Mouse (Mus musculus): ENCODE data around the gene Esm1. TPM values are rescaled to one million over a fixed set of nuclear protein-coding genes. Genes with fewer than 3 reads are reported as not detected.

Gene Esm1
- polyA plus RNA-seq, 1 experiment: 0.02 TPM

GRCm38 (mm10) chr13:113199331-113199730, 10.1 kb upstream of the Esm1 start:
- no peaks in the 10 kb centered on the region for H3K27me3 ChIP-seq (ENCODE audit: control insufficient read depth)
- H3K9me3 ChIP-seq (ENCODE audit: control insufficient read depth, low read length): no peaks in the 10 kb centered on the region
- no peak overlapping the region for H3K4me3 ChIP-seq (replicated peaks)
- TF ChIP-seq TAL1 (IDR thresholded peaks at IDR 0.05; ENCODE audit: low read length) (no peak), GATA1 (IDR thresholded peaks at IDR 0.05; ENCODE audit: low read length) (no peak)
- no peaks in the 10 kb centered on the region for H3K4me1 ChIP-seq (ENCODE audit: control insufficient read depth)
- no peaks in the 10 kb centered on the region for H3K36me3 ChIP-seq (ENCODE audit: control insufficient read depth)

DNA sequence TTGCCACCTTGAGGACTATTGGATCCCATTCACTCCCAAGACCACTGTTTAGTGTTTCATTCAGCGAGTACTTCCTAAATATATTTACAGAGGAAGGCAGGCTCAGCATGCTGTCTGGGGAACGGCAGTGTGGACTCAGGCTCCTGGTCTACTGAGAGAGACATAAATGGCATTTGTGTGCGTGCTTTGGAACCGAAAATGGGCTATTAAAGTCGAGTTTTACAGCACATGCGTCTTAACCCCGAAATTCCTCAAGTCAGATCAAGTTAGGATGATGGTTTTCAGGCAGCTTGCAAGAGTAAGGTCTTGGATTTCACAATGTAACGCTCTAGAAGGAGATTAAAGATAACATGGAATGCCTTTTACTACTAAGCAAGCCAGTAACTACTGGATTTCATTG, 8.7 kb upstream of the Esm1 start:
- no peaks in the 10 kb centered on the region for H3K9me3 ChIP-seq (ENCODE audit: control insufficient read depth, low read length)
- no peaks in the 10 kb centered on the region for H3K27me3 ChIP-seq (ENCODE audit: control insufficient read depth)

GRCm38 (mm10) chr13:113201631-113202030, 7.8 kb upstream of the Esm1 start:
- no peaks in the 10 kb centered on the region for H3K27me3 ChIP-seq (ENCODE audit: control insufficient read depth)
- H3K4me1 ChIP-seq (ENCODE audit: control insufficient read depth): no peaks in the 10 kb centered on the region
- H3K36me3 ChIP-seq (ENCODE audit: control insufficient read depth): no peaks in the 10 kb centered on the region
- TF ChIP-seq TAL1 (IDR thresholded peaks at IDR 0.05; ENCODE audit: low read length): no peak
- no peak for TF ChIP-seq GATA1 (IDR thresholded peaks at IDR 0.05; ENCODE audit: low read length)
- no peak overlapping the region for H3K4me3 ChIP-seq (replicated peaks)
- H3K9me3 ChIP-seq (ENCODE audit: control insufficient read depth, low read length): no peaks in the 10 kb centered on the region

More for the DNA sequence above, 8.7 kb upstream of the Esm1 start:
- TF ChIP-seq TAL1 (IDR thresholded peaks at IDR 0.05; ENCODE audit: low read length) (no peak), GATA1 (IDR thresholded peaks at IDR 0.05; ENCODE audit: low read length) (no peak)
- Histone ChIP-seq H3K4me1 (ENCODE audit: control insufficient read depth) (no peaks in the 10 kb centered on the region), H3K36me3 (ENCODE audit: control insufficient read depth) (no peaks in the 10 kb centered on the region), H3K4me3 (replicated peaks) (no peak overlapping the region)

DNA sequence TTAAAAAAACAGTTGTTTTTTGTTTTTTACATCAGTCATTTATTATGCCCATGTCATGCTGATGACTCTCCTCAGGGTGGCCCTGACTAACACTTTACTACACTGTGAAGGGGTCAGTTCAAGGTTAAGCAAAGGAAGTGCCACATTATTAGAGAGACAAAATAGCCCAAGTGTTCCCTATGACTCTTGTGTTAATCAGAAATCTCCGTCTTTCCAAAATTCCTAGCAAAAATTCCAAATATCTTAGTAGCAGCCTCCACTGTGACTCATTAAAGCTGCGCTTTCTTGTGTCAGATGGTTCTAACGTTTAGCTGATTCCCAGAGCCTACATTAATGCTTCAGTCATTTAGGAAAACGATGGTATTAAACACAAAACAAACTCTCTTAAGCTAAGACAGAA, 7.3 kb upstream of the Esm1 start:
- TF ChIP-seq TAL1 (IDR thresholded peaks at IDR 0.05; ENCODE audit: low read length) (no peak), GATA1 (IDR thresholded peaks at IDR 0.05; ENCODE audit: low read length) (no peak)

GRCm38 (mm10) chr13:113203146-113203545, 6.3 kb upstream of the Esm1 start:
- Histone ChIP-seq H3K36me3 (ENCODE audit: control insufficient read depth) (no peaks in the 10 kb centered on the region), H3K4me1 (ENCODE audit: control insufficient read depth) (no peaks in the 10 kb centered on the region), H3K9me3 (ENCODE audit: control insufficient read depth, low read length) (no peaks in the 10 kb centered on the region), H3K27me3 (ENCODE audit: control insufficient read depth) (no peaks in the 10 kb centered on the region), H3K4me3 (replicated peaks) (no peak overlapping the region)
- TF ChIP-seq TAL1 (IDR thresholded peaks at IDR 0.05; ENCODE audit: low read length): no peak
- no peak for TF ChIP-seq GATA1 (IDR thresholded peaks at IDR 0.05; ENCODE audit: low read length)

More for the DNA sequence above, 7.3 kb upstream of the Esm1 start:
- H3K27me3 ChIP-seq (ENCODE audit: control insufficient read depth): no peaks in the 10 kb centered on the region
- H3K36me3 ChIP-seq (ENCODE audit: control insufficient read depth): no peaks in the 10 kb centered on the region
- no peaks in the 10 kb centered on the region for H3K9me3 ChIP-seq (ENCODE audit: control insufficient read depth, low read length)
- no peak overlapping the region for H3K4me3 ChIP-seq (replicated peaks)
- H3K4me1 ChIP-seq (ENCODE audit: control insufficient read depth): no peaks in the 10 kb centered on the region

GRCm38 (mm10) chr13:113205346-113205745, 4.1 kb upstream of the Esm1 start:
- TF ChIP-seq TAL1 (IDR thresholded peaks at IDR 0.05; ENCODE audit: low read length) (no peak), GATA1 (IDR thresholded peaks at IDR 0.05; ENCODE audit: low read length) (no peak)
- Histone ChIP-seq H3K36me3 (ENCODE audit: control insufficient read depth) (no peaks in the 10 kb centered on the region), H3K9me3 (ENCODE audit: control insufficient read depth, low read length) (no peaks in the 10 kb centered on the region), H3K27me3 (ENCODE audit: control insufficient read depth) (peaks cover 14% of the 10 kb centered on the region), H3K4me1 (ENCODE audit: control insufficient read depth) (no peaks in the 10 kb centered on the region), H3K4me3 (replicated peaks) (no peak overlapping the region)

- no peak overlapping the region for H3K4me3 ChIP-seq (replicated peaks)
Measured at GRCm38 (mm10) chr13:113211345-113211744, 1.9 kb downstream of the Esm1 start.

GRCm38 (mm10) chr13:113212401-113212800, 2.9 kb downstream of the Esm1 start:
- H3K36me3 ChIP-seq (ENCODE audit: control insufficient read depth): no peaks in the 10 kb centered on the region
- no peak overlapping the region for H3K4me3 ChIP-seq (replicated peaks)
- H3K9me3 ChIP-seq (ENCODE audit: control insufficient read depth, low read length): no peaks in the 10 kb centered on the region
- TF ChIP-seq TAL1 (IDR thresholded peaks at IDR 0.05; ENCODE audit: low read length): no peak
- no peak for TF ChIP-seq GATA1 (IDR thresholded peaks at IDR 0.05; ENCODE audit: low read length)
- peaks cover 21% of the 10 kb centered on the region for H3K27me3 ChIP-seq (ENCODE audit: control insufficient read depth)
- no peaks in the 10 kb centered on the region for H3K4me1 ChIP-seq (ENCODE audit: control insufficient read depth)

More at GRCm38 (mm10) chr13:113211345-113211744, 1.9 kb downstream of the Esm1 start:
- Histone ChIP-seq H3K27me3 (ENCODE audit: control insufficient read depth) (peaks cover 21% of the 10 kb centered on the region), H3K9me3 (ENCODE audit: control insufficient read depth, low read length) (no peaks in the 10 kb centered on the region), H3K4me1 (ENCODE audit: control insufficient read depth) (no peaks in the 10 kb centered on the region), H3K36me3 (ENCODE audit: control insufficient read depth) (no peaks in the 10 kb centered on the region)
- no peak for TF ChIP-seq GATA1 (IDR thresholded peaks at IDR 0.05; ENCODE audit: low read length)
- TF ChIP-seq TAL1 (IDR thresholded peaks at IDR 0.05; ENCODE audit: low read length): no peak

- Histone ChIP-seq H3K27me3 (ENCODE audit: control insufficient read depth) (peaks cover 18% of the 10 kb centered on the region), H3K9me3 (ENCODE audit: control insufficient read depth, low read length) (no peaks in the 10 kb centered on the region), H3K4me1 (ENCODE audit: control insufficient read depth) (no peaks in the 10 kb centered on the region), H3K4me3 (replicated peaks) (no peak overlapping the region), H3K36me3 (ENCODE audit: control insufficient read depth) (no peaks in the 10 kb centered on the region)
- TF ChIP-seq TAL1 (IDR thresholded peaks at IDR 0.05; ENCODE audit: low read length) (no peak), GATA1 (IDR thresholded peaks at IDR 0.05; ENCODE audit: low read length) (no peak)
Measured at GRCm38 (mm10) chr13:113213865-113214264, 4.4 kb downstream of the Esm1 start.

DNA sequence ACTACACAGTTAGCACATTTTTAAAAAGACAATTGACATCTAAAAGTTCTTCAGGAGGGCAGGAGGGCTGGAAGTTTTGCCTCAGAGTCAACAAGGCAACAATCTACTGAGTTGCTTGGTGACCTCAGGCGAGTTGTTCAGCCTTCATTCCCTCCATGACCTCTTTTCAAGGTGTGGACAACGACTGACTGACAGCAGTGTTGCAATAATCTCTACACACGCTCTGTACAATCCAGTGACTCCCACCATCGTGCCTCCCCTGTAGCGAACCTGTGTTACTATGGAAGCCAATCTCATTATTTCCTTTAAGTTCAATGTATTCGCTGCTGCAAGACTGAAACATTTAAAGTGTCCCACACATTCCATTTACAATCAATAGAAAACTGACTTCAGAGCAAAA, 12.4 kb downstream of the Esm1 start:
- H3K4me3 ChIP-seq (replicated peaks): no peak overlapping the region

More for the DNA sequence above, 12.4 kb downstream of the Esm1 start:
- Histone ChIP-seq H3K27me3 (ENCODE audit: control insufficient read depth) (no peaks in the 10 kb centered on the region), H3K9me3 (ENCODE audit: control insufficient read depth, low read length) (no peaks in the 10 kb centered on the region), H3K36me3 (ENCODE audit: control insufficient read depth) (no peaks in the 10 kb centered on the region), H3K4me1 (ENCODE audit: control insufficient read depth) (no peaks in the 10 kb centered on the region)
- TF ChIP-seq TAL1 (IDR thresholded peaks at IDR 0.05; ENCODE audit: low read length) (no peak), GATA1 (IDR thresholded peaks at IDR 0.05; ENCODE audit: low read length) (no peak)

All from erythroblast, embryonic 14.5 days (primary cell).